Mouse (Mus musculus): ENCODE data around the gene Atp5e. TPM values are rescaled to one million over a fixed set of nuclear protein-coding genes. Genes with fewer than 3 reads are reported as not detected.

Gene Atp5e
- polyA plus RNA-seq, 1 experiment: not detected

- TF ChIP-seq POLR2A (IDR thresholded peaks at IDR 0.05; ENCODE audit: insufficient read depth, low read depth, low read length) (no peak), CTCF (IDR thresholded peaks at IDR 0.05; ENCODE audit: insufficient read depth, low read depth, low read length) (no peak)
- WGBS: 31% methylated on average over 10 of the region's 10 CpGs
- peak overlapping the region; percentile 23 for H3K27ac ChIP-seq (ENCODE audit: insufficient read depth, low read depth, low read length)
These were observed 535 bp downstream of the Atp5e start for GRCm38 (mm10) chr2:174463370-174463769.

GRCm38 (mm10) chr2:174459365-174459764, 4.5 kb downstream of the Atp5e start:
- TF ChIP-seq POLR2A (IDR thresholded peaks at IDR 0.05; ENCODE audit: insufficient read depth, low read depth, low read length): no peak
- Histone ChIP-seq H3K27ac (ENCODE audit: insufficient read depth, low read depth, low read length) (no peak overlapping the region), H3K4me1 (ENCODE audit: control insufficient read depth, insufficient read depth, low read length) (peaks cover 10% of the 10 kb centered on the region), H3K4me3 (ENCODE audit: insufficient read depth, low read depth, low read length) (no peak overlapping the region)
- WGBS: 60% methylated on average over 2 of the region's 2 CpGs

More at GRCm38 (mm10) chr2:174463370-174463769, 535 bp downstream of the Atp5e start:
- Histone ChIP-seq H3K4me3 (ENCODE audit: insufficient read depth, low read depth, low read length) (peak overlapping the region; percentile 65), H3K4me1 (ENCODE audit: control insufficient read depth, insufficient read depth, low read length) (peaks cover 10% of the 10 kb centered on the region)

- WGBS: 80% methylated on average over 7 of the region's 7 CpGs
These were observed 10.2 kb downstream of the Atp5e start for GRCm38 (mm10) chr2:174453681-174454080.

GRCm38 (mm10) chr2:174450353-174450752, 13.6 kb downstream of the Atp5e start, which contains the start of gene Tubb1:
Tubb1 (plus strand) TSS chr2:174450695.
- H3K4me3 ChIP-seq (ENCODE audit: insufficient read depth, low read depth, low read length): no peak within 1 kb of the TSS
- no peak for TF ChIP-seq POLR2A (IDR thresholded peaks at IDR 0.05; ENCODE audit: insufficient read depth, low read depth, low read length)
- no peak for TF ChIP-seq CTCF (IDR thresholded peaks at IDR 0.05; ENCODE audit: insufficient read depth, low read depth, low read length)
- H3K4me1 ChIP-seq (ENCODE audit: control insufficient read depth, insufficient read depth, low read length): no peaks in the 10 kb centered on the region
- 75% methylated on average over 4 of the region's 4 CpGs for WGBS
- no peak within 1 kb of the TSS for H3K27ac ChIP-seq (ENCODE audit: insufficient read depth, low read depth, low read length)

More at GRCm38 (mm10) chr2:174453681-174454080, 10.2 kb downstream of the Atp5e start:
- H3K4me3 ChIP-seq (ENCODE audit: insufficient read depth, low read depth, low read length): no peak overlapping the region
- no peaks in the 10 kb centered on the region for H3K4me1 ChIP-seq (ENCODE audit: control insufficient read depth, insufficient read depth, low read length)
- TF ChIP-seq CTCF (IDR thresholded peaks at IDR 0.05; ENCODE audit: insufficient read depth, low read depth, low read length) (no peak), POLR2A (IDR thresholded peaks at IDR 0.05; ENCODE audit: insufficient read depth, low read depth, low read length) (no peak)
- no peak overlapping the region for H3K27ac ChIP-seq (ENCODE audit: insufficient read depth, low read depth, low read length)

- no peak overlapping the region for H3K27ac ChIP-seq (ENCODE audit: insufficient read depth, low read depth, low read length)
- 85% methylated on average over 4 of the region's 4 CpGs for WGBS
- H3K4me1 ChIP-seq (ENCODE audit: control insufficient read depth, insufficient read depth, low read length): no peaks in the 10 kb centered on the region
- TF ChIP-seq CTCF (IDR thresholded peaks at IDR 0.05; ENCODE audit: insufficient read depth, low read depth, low read length): no peak
- H3K4me3 ChIP-seq (ENCODE audit: insufficient read depth, low read depth, low read length): no peak overlapping the region
These were observed 15.5 kb downstream of the Atp5e start for GRCm38 (mm10) chr2:174448405-174448804.

GRCm38 (mm10) chr2:174446905-174447304, 17.0 kb downstream of the Atp5e start:
- no peaks in the 10 kb centered on the region for H3K4me1 ChIP-seq (ENCODE audit: control insufficient read depth, insufficient read depth, low read length)
- TF ChIP-seq CTCF (IDR thresholded peaks at IDR 0.05; ENCODE audit: insufficient read depth, low read depth, low read length): no peak
- TF ChIP-seq POLR2A (IDR thresholded peaks at IDR 0.05; ENCODE audit: insufficient read depth, low read depth, low read length): no peak
- WGBS: 67% methylated on average over 8 of the region's 8 CpGs
- no peak overlapping the region for H3K4me3 ChIP-seq (ENCODE audit: insufficient read depth, low read depth, low read length)
- H3K27ac ChIP-seq (ENCODE audit: insufficient read depth, low read depth, low read length): no peak overlapping the region

- 46% methylated on average over 7 of the region's 7 CpGs for WGBS
- Histone ChIP-seq H3K27ac (ENCODE audit: insufficient read depth, low read depth, low read length) (no peak overlapping the region), H3K4me1 (ENCODE audit: control insufficient read depth, insufficient read depth, low read length) (no peaks in the 10 kb centered on the region), H3K4me3 (ENCODE audit: insufficient read depth, low read depth, low read length) (no peak overlapping the region)
- no peak for TF ChIP-seq POLR2A (IDR thresholded peaks at IDR 0.05; ENCODE audit: insufficient read depth, low read depth, low read length)
- TF ChIP-seq CTCF (IDR thresholded peaks at IDR 0.05; ENCODE audit: insufficient read depth, low read depth, low read length): no peak
These were observed 17.4 kb downstream of the Atp5e start for GRCm38 (mm10) chr2:174446492-174446891.

- Histone ChIP-seq H3K4me3 (ENCODE audit: insufficient read depth, low read depth, low read length) (no peak overlapping the region), H3K27ac (ENCODE audit: insufficient read depth, low read depth, low read length) (no peak overlapping the region), H3K4me1 (ENCODE audit: control insufficient read depth, insufficient read depth, low read length) (no peaks in the 10 kb centered on the region)
- TF ChIP-seq POLR2A (IDR thresholded peaks at IDR 0.05; ENCODE audit: insufficient read depth, low read depth, low read length): no peak
- WGBS: 81% methylated on average over 6 of the region's 6 CpGs
These were observed 18.9 kb downstream of the Atp5e start for GRCm38 (mm10) chr2:174445018-174445417.

GRCm38 (mm10) chr2:174444359-174444758, 19.5 kb downstream of the Atp5e start:
- 97% methylated on average over 7 of the region's 7 CpGs for WGBS
- no peak overlapping the region for H3K4me3 ChIP-seq (ENCODE audit: insufficient read depth, low read depth, low read length)
- TF ChIP-seq CTCF (IDR thresholded peaks at IDR 0.05; ENCODE audit: insufficient read depth, low read depth, low read length): no peak
- no peak for TF ChIP-seq POLR2A (IDR thresholded peaks at IDR 0.05; ENCODE audit: insufficient read depth, low read depth, low read length)
- no peaks in the 10 kb centered on the region for H3K4me1 ChIP-seq (ENCODE audit: control insufficient read depth, insufficient read depth, low read length)
- H3K27ac ChIP-seq (ENCODE audit: insufficient read depth, low read depth, low read length): no peak overlapping the region

- no peak overlapping the region for H3K4me3 ChIP-seq (ENCODE audit: insufficient read depth, low read depth, low read length)
- H3K4me1 ChIP-seq (ENCODE audit: control insufficient read depth, insufficient read depth, low read length): peaks cover 12% of the 10 kb centered on the region
- TF ChIP-seq CTCF (IDR thresholded peaks at IDR 0.05; ENCODE audit: insufficient read depth, low read depth, low read length): no peak
- TF ChIP-seq POLR2A (IDR thresholded peaks at IDR 0.05; ENCODE audit: insufficient read depth, low read depth, low read length): no peak
- no peak overlapping the region for H3K27ac ChIP-seq (ENCODE audit: insufficient read depth, low read depth, low read length)
- WGBS: 57% methylated on average over 2 of the region's 2 CpGs
These were observed 20.9 kb downstream of the Atp5e start for GRCm38 (mm10) chr2:174443046-174443445.

Measured in olfactory bulb, adult 2 months (tissue).